Mouse (Mus musculus) urinary bladder, adult 2 months (tissue): ENCODE data around the gene BC053393. TPM values are rescaled to one million over a fixed set of nuclear protein-coding genes. Genes with fewer than 3 reads are reported as not detected.
"Not testable (repeated sequence)": the region's sequence is repeated elsewhere in the genome, so short reads cannot be mapped to it uniquely, and the experiment has no call there.

Source experiments
- DNase-seq: peaks from one replicate; pipeline ENCODE4 v3.0.0; 2022; ENCODE audit warnings: low spot score
- polyA plus RNA-seq: library from polyadenylated mRNA; depleted of rRNA; stranded (reverse); fragments of >200 nt; gene quantifications from 2 replicates; pipeline ENCODE4 v1.2.3, GENCODE M21; 2012; rRNA removed

The BC053393 gene
- polyA plus RNA-seq = not detected in 2 replicates

DNA sequence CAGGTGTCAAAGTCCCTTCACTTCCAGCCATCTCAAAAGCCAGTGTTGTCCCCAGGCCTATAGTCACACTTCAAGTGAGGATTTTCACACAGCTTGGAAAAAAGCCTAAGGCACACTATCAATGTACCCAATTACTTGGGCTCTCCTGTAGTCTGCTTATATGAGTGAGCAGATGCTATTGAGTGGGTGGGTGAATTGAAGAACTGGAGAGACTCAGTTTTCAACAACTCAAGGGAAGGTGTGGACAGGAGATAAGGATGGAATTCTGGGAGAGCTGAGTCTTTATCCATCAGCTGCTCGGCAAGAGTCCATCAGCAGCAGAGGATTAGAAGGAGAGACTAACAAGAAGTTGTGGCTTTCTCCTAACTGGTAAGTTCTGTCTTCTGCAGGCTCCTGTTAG lies at the start of gene BC053393:
BC053393 (plus strand) TSS at position 210 of the 400 bp plus-strand sequence.
- no peak for DNase-seq

GRCm38 (mm10) chr11:46522719-46523118 lies 48.6 kb upstream of the BC053393 start:
- no peak for DNase-seq

DNA sequence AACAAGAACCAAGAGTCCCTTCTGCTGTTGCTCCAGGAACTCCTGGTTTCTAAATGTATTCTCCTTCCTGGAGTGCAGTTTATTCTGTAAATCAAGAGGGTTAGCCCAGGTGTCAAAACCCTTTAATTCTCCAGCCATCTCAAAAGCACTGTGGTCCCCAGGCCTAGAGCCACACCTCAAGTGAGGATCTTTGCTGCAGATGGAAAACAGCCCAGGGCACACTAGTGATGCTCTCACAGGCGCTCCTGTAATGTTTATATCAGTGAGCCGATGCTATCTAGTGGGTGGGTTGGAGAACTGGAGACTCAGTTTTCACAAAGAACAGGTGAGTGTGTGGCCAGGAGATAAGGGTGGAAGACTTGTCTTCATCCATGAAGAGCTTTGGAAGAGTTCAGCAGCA lies 47.4 kb upstream of the BC053393 start, which contains the start of gene Gm12169:
Gm12169 (plus strand) TSS at position 301 of the 400 bp plus-strand sequence.
- no peak for DNase-seq

DNA sequence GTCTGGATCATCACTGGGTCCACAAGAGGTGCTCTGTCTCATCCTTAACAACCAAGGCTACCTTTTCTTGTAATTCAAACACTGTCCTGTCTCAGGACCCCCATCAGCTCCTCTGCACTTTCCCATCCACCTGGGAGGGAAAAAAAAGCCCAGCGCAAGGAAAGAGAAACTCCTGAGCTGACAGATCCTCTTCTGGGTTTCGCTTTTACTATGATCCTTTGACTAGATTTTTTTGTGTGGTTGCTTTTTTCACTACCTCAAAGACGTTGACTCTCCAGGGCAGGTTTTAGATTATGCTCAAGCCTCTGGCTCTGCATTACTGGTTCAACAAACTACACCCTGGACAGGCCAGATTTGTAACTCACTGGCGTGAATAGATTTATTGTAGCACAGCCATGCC lies 41.2 kb upstream of the BC053393 start:
- DNase-seq = no peak

DNA sequence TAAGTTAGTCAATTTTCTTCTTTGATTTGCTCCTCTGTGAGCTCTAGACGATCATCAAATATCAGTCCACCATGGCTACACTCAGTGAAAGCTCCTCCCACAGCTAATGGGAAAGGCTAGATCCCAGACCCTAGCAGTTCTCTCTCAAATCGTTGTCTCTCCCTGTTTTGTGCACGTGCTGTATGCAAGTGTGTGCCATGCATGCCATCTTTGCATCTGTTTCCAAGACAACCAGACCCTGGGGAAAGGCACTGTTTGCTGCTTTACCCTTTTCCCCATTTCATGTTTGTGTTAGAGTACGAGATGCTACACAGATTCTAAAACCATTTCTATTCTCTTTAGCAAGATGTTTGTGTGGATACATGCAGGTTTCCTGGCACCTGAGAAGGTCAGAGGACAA lies 34.4 kb upstream of the BC053393 start:
- DNase-seq = no peak

- no peak for DNase-seq
These were observed 27.8 kb upstream of the BC053393 start for GRCm38 (mm10) chr11:46543530-46543929.

GRCm38 (mm10) chr11:46549721-46550120 lies 21.6 kb upstream of the BC053393 start:
- no peak for DNase-seq

GRCm38 (mm10) chr11:46552741-46553140 lies 18.6 kb upstream of the BC053393 start:
- DNase-seq = no peak

DNA sequence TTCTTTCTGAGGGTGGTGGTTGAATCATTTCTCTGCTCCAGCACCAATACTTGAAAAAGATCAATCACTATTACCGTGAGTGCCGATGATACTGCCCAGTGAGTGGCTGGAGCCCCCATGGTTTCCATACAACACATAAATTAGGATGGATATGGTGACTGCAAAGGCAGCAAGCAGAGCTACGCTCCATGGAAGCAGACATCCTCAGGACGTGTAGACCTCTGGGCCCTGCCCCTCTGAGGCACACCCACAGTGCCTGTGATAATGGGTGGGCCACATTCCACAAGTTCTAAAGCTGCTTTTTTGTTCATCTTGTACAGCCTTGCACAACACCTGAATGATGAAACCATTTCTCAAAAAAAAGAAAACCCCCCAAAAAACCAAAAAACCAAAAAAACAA lies 10.2 kb upstream of the BC053393 start:
- DNase-seq = no peak

- no peak for DNase-seq
These were observed 6.7 kb upstream of the BC053393 start for GRCm38 (mm10) chr11:46564671-46565070.

DNA sequence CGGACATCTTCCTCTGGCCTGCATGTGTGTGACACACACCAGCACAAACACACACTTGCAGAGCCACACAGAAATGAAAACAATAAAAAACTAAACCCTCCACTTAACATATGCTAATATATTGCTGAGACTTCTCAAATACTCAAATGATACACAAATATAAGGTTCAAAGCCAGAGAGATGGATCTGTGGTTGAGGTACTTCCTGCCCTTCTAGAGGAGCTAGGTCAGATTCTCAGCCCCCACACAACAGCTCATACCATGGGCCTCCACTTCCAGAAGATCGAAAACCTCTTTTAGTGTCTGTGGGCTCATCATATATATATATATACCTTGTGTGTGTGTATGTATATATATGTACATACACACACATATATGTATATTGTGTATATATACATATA lies 5.4 kb upstream of the BC053393 start:
- no peak for DNase-seq

- no peak for DNase-seq
These were observed 2.2 kb upstream of the BC053393 start for GRCm38 (mm10) chr11:46569107-46569506.

DNA sequence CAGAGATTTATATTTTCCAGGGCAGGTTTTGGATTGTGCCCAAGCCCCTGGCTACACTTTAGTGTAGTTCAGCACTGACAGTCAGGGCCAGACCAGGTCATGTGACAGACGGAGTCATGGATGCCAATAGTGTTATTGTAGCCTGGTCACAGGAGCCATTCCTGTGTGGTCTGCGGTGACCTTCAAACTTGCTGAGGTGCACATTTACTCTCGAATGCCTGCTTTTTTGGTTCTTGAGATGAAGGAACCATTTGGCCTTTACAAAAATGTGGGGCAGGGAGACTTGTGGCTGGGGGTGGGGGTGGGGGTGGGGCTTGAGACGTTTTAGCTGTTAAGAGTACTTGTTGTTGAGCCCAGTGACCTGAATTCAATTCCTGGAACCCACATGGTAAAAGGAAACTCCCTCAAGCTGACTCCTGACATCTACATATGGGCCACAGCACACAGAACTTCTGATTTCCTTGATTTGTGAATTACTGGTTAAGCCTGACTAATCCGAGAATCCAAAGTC lies 7.5 kb downstream of the BC053393 start:
- DNase-seq = no peak

- no peak for DNase-seq
These were observed 9.1 kb downstream of the BC053393 start for GRCm38 (mm10) chr11:46580428-46580827.

DNA sequence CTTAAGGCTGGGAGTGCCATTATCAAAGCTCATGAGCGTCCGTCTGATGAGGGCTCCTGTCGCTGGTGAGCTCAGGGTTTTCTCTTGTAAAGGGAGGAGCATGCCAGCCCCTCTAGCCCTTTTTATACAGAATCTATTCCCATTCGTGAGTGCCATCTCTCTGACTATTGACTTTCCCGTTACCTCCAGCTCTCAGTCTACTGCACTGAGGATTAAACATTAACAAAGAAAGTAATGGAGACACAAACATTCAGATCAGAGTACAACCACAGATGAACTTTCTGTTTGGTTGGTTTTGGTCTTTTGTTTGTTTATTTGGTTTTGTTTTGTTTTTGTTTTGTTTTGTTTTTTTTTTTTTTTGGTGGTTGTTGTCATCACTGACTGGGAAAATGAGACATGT lies 11.4 kb downstream of the BC053393 start:
- no peak for DNase-seq

DNA sequence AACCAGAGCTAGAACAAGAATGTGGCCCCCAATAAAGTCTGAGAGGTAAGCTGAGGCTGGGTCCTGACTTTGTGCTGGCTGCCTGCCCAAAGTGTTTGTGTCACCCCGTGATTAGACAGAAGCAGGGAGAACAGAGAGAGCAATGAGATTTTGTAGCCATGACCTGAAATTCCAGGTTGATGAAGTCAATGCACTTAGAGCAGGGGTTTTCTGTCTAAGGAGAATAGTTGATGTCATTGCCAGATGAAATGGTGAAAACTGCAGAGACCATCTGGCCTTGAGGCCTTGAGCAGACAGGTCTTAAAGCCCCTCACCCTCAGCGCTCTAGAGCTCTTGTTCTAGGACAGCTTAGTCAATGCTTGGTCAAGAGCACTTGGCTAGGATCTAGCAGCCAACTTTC lies 21.1 kb downstream of the BC053393 start:
- no peak for DNase-seq

GRCm38 (mm10) chr11:46619929-46620328 lies 48.6 kb downstream of the BC053393 start:
- no peak for DNase-seq

DNA sequence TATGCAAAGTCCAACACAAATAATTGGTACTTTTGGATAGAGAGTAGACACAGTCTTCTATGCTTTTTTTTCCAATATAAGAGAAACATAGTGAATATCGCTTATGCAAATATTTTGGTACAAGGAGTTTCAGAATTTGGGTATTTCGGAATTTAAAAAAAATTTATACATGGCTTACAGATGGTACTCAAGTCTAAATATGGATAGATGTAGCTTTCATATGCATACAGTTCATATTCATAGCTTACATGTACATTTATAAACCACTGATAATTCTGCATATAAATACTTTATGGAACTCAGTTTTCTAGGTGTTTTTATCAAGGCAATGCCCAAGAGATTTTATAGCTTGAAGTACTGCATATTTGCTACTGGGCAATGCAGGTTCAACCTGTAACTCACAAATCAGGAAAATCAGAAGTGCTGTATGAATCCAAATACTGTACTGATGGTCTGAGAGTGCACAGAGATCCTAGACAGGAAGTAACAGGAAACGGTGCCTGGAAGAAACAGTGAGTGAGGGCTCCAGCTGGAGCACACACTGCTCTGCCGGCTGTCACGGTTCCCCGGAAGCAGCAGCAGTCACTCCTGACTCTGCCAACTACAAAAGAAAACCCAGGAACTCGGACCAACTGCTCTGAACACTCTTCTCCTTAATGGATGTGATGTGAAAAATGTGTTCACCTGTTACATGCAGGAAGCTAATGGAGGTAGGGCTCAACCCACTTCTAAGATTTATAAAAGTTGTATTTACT lies 49.3 kb downstream of the BC053393 start:
- no peak for DNase-seq

DNA sequence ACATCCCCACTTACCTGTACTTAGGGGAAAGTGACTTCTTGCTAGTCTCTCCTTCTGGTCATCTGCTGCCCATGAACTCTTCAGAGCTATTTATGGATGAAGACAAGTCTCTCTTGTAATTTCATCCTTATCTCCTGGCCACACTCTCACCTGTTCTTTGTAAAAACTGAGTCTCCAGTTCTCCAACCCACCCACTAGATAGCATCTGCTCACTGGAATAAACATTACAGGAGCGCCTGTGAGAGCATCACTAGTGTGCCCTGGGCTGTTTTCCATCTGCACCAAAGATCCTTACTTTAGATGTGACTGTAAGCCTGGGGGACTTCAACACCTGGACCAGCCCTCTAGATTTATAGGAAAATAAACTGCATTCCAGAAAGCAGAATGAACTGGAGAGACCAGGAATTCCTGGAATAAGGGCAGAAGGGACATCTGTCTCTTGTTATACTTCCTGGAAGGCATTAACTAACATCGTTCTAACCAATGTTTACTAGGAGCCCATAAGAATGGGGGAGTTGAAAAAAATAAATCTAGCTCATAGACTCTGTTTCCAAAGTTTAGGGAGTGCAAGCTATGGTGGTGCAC lies 58.0 kb downstream of the BC053393 start, which contains the start of gene Dppa1:
Dppa1 (minus strand) TSS at position 51 of the 585 bp plus-strand sequence.
- DNase-seq = no peak

GRCm38 (mm10) chr11:46631635-46632034 lies 60.3 kb downstream of the BC053393 start:
- no peak for DNase-seq

DNA sequence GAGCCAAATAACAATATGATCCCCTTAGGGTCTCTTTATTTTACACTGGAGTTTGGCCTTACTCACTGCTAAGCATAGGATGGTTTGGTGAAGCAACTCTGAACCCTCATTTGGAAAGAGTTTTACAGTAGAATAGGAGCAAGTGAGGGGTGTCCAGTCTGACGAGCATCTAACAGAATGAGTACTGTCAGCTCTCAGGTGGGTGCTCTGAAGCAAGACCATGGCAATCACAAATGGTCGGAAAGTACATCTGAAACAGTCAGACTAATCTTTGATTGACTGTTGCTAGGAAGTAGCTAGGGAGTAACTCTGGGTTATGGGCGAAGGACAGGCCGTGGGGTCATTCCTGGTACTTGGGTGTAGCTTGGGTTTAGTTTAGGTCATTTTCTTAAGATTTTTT lies 64.2 kb downstream of the BC053393 start:
- not testable (repeated sequence) for DNase-seq

GRCm38 (mm10) chr11:46636568-46636967 lies 65.2 kb downstream of the BC053393 start:
- DNase-seq = no peak
